Mouse (Mus musculus) forebrain, embryonic 13.5 days (tissue): Measurements from ENCODE around the gene Rasa1. TPM values are rescaled to one million over a fixed set of nuclear protein-coding genes. Genes with fewer than 3 reads are reported as not detected.

Experiments used
- ATAC-seq: fragments of 200-750 bp; cut with Nextera tagmentation; 2 replicates; pipeline ENCODE4 v1.8.0; 2017
- H3K27ac ChIP-seq: fragments of 300-500 bp; sonication (generic); 2 replicates; pipeline ENCODE4 v1.5.1; 2015; ENCODE audit warnings: inconsistent platforms, mild to moderate bottlenecking, moderate library complexity
- H3K27me3 ChIP-seq: fragments of 300-500 bp; sonication (generic); 2 replicates; pipeline ENCODE4 v1.6.1; 2015; ENCODE audit warnings: mild to moderate bottlenecking, inconsistent platforms
- H3K36me3 ChIP-seq: fragments of 300-500 bp; sonication (generic); 2 replicates; pipeline ENCODE4 v1.6.1; 2015; ENCODE audit warnings: mild to moderate bottlenecking, inconsistent platforms; ENCODE audit not compliant: poor library complexity, severe bottlenecking
- H3K4me1 ChIP-seq: fragments of 300-500 bp; sonication (generic); 2 replicates; pipeline ENCODE4 v1.6.1; 2015; ENCODE audit warnings: inconsistent platforms
- H3K4me2 ChIP-seq: fragments of 300-500 bp; sonication (generic); 2 replicates; pipeline ENCODE4 v1.6.1; 2015; ENCODE audit warnings: inconsistent platforms, mild to moderate bottlenecking, moderate library complexity
- H3K4me3 ChIP-seq: fragments of 300-500 bp; sonication (generic); 2 replicates; pipeline ENCODE4 v1.5.1; 2015; ENCODE audit warnings: mild to moderate bottlenecking, inconsistent platforms
- H3K9ac ChIP-seq: fragments of 300-500 bp; sonication (generic); 2 replicates; pipeline ENCODE4 v1.6.1; 2015; ENCODE audit warnings: mild to moderate bottlenecking, inconsistent platforms
- H3K9me3 ChIP-seq: fragments of 300-500 bp; sonication (generic); replicated peaks from 2 replicates; pipeline ENCODE4 v1.6.1; 2016; ENCODE audit warnings: inconsistent platforms
- WGBS: fragments of 180-500 bp; shearing (Covaris S2); methylation state at CpG from one replicate; pipeline ENCODE4 v1.1.7; 2015; 5-methylcytosine and 5-hydroxymethylcytosine counted together
- polyA plus RNA-seq: library from polyadenylated mRNA; unstranded; fragments of >200 nt; fragmentation: Nextera tagmentation; extraction: Ambion mirVana; gene quantifications from 2 replicates; pipeline ENCODE4 v1.2.1, GENCODE M21; 2015

The Rasa1 gene
- 71.4 and 74.6 TPM in 2 replicates for polyA plus RNA-seq

GRCm38 (mm10) chr13:85288843-85289713 is at the start of gene Rasa1:
Gene Rasa1, minus strand, starts transcription at chr13:85289130.
- H3K4me3 ChIP-seq: peak within 1 kb of the TSS; percentile 97
- WGBS: under 1% methylated on average over 80 of the region's 97 CpGs
- peak within 1 kb of the TSS; percentile 100 for H3K27ac ChIP-seq
- peak within 1 kb of the TSS; percentile 74 for H3K4me2 ChIP-seq
- peak; percentile 99 for ATAC-seq
- no peaks in the 10 kb centered on the region for H3K27me3 ChIP-seq
- H3K9ac ChIP-seq: peak within 1 kb of the TSS; percentile 99
- no peaks in the 10 kb centered on the region for H3K36me3 ChIP-seq
- H3K4me1 ChIP-seq: peaks cover 12% of the 10 kb centered on the region
- no peaks in the 10 kb centered on the region for H3K9me3 ChIP-seq

- WGBS: 63% methylated on average over 2 of the region's 2 CpGs
- no peaks in the 10 kb centered on the region for H3K36me3 ChIP-seq
- H3K9ac ChIP-seq: no peak overlapping the region
- no peak overlapping the region for H3K4me3 ChIP-seq
- no peaks in the 10 kb centered on the region for H3K4me1 ChIP-seq
- H3K27me3 ChIP-seq: no peaks in the 10 kb centered on the region
- no peaks in the 10 kb centered on the region for H3K9me3 ChIP-seq
- no peak overlapping the region for H3K27ac ChIP-seq
- no peak overlapping the region for H3K4me2 ChIP-seq
- peak; percentile 55; the same call in 1 of the 2 replicates for ATAC-seq
These were observed 22.6 kb upstream of the Rasa1 start for GRCm38 (mm10) chr13:85311547-85311946.

GRCm38 (mm10) chr13:85310968-85311367 is 22.0 kb upstream of the Rasa1 start:
- Histone ChIP-seq H3K4me2 (no peak overlapping the region), H3K27ac (peak overlapping the region; percentile 31; the same call in 1 of the 2 replicates), H3K4me3 (no peak overlapping the region), H3K4me1 (no peaks in the 10 kb centered on the region), H3K27me3 (no peaks in the 10 kb centered on the region), H3K9ac (no peak overlapping the region), H3K36me3 (no peaks in the 10 kb centered on the region), H3K9me3 (no peaks in the 10 kb centered on the region)
- ATAC-seq: peak; percentile 93
- 42% methylated on average over 5 of the region's 5 CpGs for WGBS

GRCm38 (mm10) chr13:85310483-85310882 is 21.6 kb upstream of the Rasa1 start:
- 0 out of 2 replicates have a peak, but pooled peaks have one; percentile 17 for ATAC-seq
- Histone ChIP-seq H3K27ac (no peak overlapping the region), H3K4me2 (no peak overlapping the region), H3K9ac (no peak overlapping the region), H3K27me3 (no peaks in the 10 kb centered on the region), H3K4me3 (no peak overlapping the region), H3K36me3 (no peaks in the 10 kb centered on the region), H3K4me1 (no peaks in the 10 kb centered on the region), H3K9me3 (no peaks in the 10 kb centered on the region)
- 94% methylated on average over 2 of the region's 2 CpGs for WGBS

GRCm38 (mm10) chr13:85306039-85306438 is 17.1 kb upstream of the Rasa1 start:
- Histone ChIP-seq H3K9me3 (no peaks in the 10 kb centered on the region), H3K4me3 (no peak overlapping the region), H3K9ac (no peak overlapping the region), H3K4me2 (no peak overlapping the region), H3K27me3 (no peaks in the 10 kb centered on the region), H3K36me3 (no peaks in the 10 kb centered on the region), H3K4me1 (no peaks in the 10 kb centered on the region), H3K27ac (no peak overlapping the region)
- no peak for ATAC-seq

GRCm38 (mm10) chr13:85290651-85291050 is 1.7 kb upstream of the Rasa1 start:
- no peak for ATAC-seq
- H3K4me3 ChIP-seq: no peak overlapping the region
- H3K4me2 ChIP-seq: no peak overlapping the region
- 79% methylated on average over 1 of the region's 1 CpGs for WGBS
- H3K9me3 ChIP-seq: no peaks in the 10 kb centered on the region
- no peak overlapping the region for H3K27ac ChIP-seq
- no peaks in the 10 kb centered on the region for H3K36me3 ChIP-seq
- H3K9ac ChIP-seq: no peak overlapping the region
- H3K27me3 ChIP-seq: no peaks in the 10 kb centered on the region
- H3K4me1 ChIP-seq: peaks cover 7% of the 10 kb centered on the region

- H3K9me3 ChIP-seq: no peaks in the 10 kb centered on the region
- under 1% methylated on average over 28 of the region's 35 CpGs for WGBS
- no peaks in the 10 kb centered on the region for H3K27me3 ChIP-seq
- peaks cover 12% of the 10 kb centered on the region for H3K4me1 ChIP-seq
- H3K4me2 ChIP-seq: peak overlapping the region; percentile 74
- H3K36me3 ChIP-seq: no peaks in the 10 kb centered on the region
- ATAC-seq: no peak
- peak overlapping the region; percentile 99 for H3K9ac ChIP-seq
- H3K4me3 ChIP-seq: peak overlapping the region; percentile 97
- peak overlapping the region; percentile 100 for H3K27ac ChIP-seq
These were observed 422 bp downstream of the Rasa1 start for GRCm38 (mm10) chr13:85288574-85288842.

- under 1% methylated on average over 25 of the region's 25 CpGs for WGBS
- Histone ChIP-seq H3K4me2 (peak overlapping the region; percentile 74), H3K27me3 (no peaks in the 10 kb centered on the region), H3K4me1 (peaks cover 12% of the 10 kb centered on the region), H3K9ac (peak overlapping the region; percentile 99), H3K4me3 (peak overlapping the region; percentile 97), H3K9me3 (no peaks in the 10 kb centered on the region), H3K27ac (peak overlapping the region; percentile 100), H3K36me3 (no peaks in the 10 kb centered on the region)
- no peak for ATAC-seq
These were observed 905 bp downstream of the Rasa1 start for GRCm38 (mm10) chr13:85287876-85288573.

GRCm38 (mm10) chr13:85282626-85283025 is 6.3 kb downstream of the Rasa1 start:
- Histone ChIP-seq H3K4me2 (no peak overlapping the region), H3K27me3 (no peaks in the 10 kb centered on the region), H3K9ac (no peak overlapping the region), H3K9me3 (no peaks in the 10 kb centered on the region), H3K4me3 (no peak overlapping the region), H3K4me1 (peaks cover 24% of the 10 kb centered on the region), H3K36me3 (no peaks in the 10 kb centered on the region), H3K27ac (no peak overlapping the region)
- no peak for ATAC-seq

GRCm38 (mm10) chr13:85278951-85279350 is 10.0 kb downstream of the Rasa1 start:
- 0 out of 2 replicates have a peak, but pooled peaks have one; percentile 41 for ATAC-seq
- Histone ChIP-seq H3K36me3 (no peaks in the 10 kb centered on the region), H3K27me3 (no peaks in the 10 kb centered on the region), H3K4me2 (no peak overlapping the region), H3K27ac (no peak overlapping the region), H3K9me3 (no peaks in the 10 kb centered on the region), H3K9ac (no peak overlapping the region), H3K4me1 (peaks cover 12% of the 10 kb centered on the region; the same call in 1 of the 2 replicates), H3K4me3 (no peak overlapping the region)

- no peaks in the 10 kb centered on the region for H3K36me3 ChIP-seq
- no peak for ATAC-seq
- H3K4me1 ChIP-seq: peaks cover 8% of the 10 kb centered on the region; the same call in 1 of the 2 replicates
- H3K9me3 ChIP-seq: no peaks in the 10 kb centered on the region
- H3K9ac ChIP-seq: no peak overlapping the region
- H3K4me2 ChIP-seq: no peak overlapping the region
- H3K27me3 ChIP-seq: no peaks in the 10 kb centered on the region
- H3K27ac ChIP-seq: no peak overlapping the region
- 100% methylated on average over 1 of the region's 1 CpGs for WGBS
- H3K4me3 ChIP-seq: no peak overlapping the region
These were observed 14.4 kb downstream of the Rasa1 start for GRCm38 (mm10) chr13:85274572-85274971.

- no peaks in the 10 kb centered on the region for H3K27me3 ChIP-seq
- 0 out of 2 replicates have a peak overlapping the region, but pooled peaks have one; percentile 32 for H3K27ac ChIP-seq
- H3K4me1 ChIP-seq: 0 out of 2 replicates have a peak, but pooled peaks cover 3% of the 10 kb centered on the region
- no peak for ATAC-seq
- no peak overlapping the region for H3K4me2 ChIP-seq
- no peak overlapping the region for H3K9ac ChIP-seq
- no peak overlapping the region for H3K4me3 ChIP-seq
- no peaks in the 10 kb centered on the region for H3K36me3 ChIP-seq
- H3K9me3 ChIP-seq: no peaks in the 10 kb centered on the region
These were observed 15.1 kb downstream of the Rasa1 start for GRCm38 (mm10) chr13:85273788-85274187.
